Mouse (Mus musculus): Measurements from ENCODE around the gene Chst14.

Gene Chst14

DNA sequence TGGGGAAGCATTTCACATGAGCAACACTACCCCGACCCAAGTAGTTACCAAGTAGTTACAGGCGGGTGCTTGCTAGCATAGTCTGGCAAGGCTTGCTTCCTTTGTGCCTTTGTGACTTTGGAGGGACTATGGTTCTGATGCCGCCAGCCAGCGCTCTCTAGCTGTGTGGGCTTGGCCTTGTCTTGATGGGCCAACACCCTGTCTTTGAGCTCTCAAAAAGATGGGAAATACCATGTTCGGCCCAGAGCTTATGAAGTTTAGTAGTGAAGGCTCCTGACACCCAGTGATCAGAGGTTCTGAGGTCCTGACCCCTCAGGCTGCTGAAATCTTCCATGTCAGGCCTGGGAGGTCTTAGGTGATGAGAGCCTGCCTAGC lies 20.2 kb upstream of the Chst14 start:
- no peak for DNase-seq

DNA sequence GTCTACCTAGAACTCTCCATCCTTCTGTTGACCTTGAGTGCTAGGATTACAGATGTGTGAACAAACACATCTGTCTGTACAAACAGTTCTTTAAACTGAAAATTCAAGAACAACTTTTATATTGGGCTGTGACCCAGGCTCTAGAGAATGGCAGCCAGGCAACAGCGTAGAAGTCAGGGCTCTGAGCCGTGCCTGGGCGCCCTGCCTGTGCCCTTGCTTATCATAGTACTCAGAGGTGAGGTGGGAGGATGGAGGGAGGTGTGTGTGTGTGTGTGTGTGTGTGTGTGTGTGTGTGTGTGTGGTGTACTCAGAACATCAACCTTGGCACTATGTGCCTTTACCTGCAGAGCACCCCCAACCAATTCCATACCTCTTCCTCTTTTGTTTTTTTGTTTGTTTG lies 18.5 kb upstream of the Chst14 start:
- DNase-seq = no peak

DNA sequence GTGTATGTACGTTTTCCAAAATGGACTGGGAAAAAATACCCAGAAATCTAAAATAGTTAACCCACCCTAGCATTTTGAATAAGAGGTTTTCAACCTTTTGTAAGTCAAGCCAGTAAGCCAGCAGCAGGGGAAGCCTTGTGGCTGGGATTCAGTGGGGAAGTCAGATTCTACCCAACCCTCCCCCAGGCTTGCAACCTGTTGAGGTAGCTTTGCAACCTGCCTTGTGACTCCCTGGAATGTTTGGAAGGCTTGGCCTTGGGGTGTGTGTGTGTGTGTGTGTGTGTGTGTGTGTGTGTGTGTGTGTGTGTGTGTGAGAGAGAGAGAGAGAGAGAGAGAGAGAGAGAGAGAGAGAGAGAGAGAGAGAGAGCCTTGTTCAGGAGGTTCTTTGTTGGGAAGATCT lies 17.1 kb upstream of the Chst14 start:
- DNase-seq = no peak

DNA sequence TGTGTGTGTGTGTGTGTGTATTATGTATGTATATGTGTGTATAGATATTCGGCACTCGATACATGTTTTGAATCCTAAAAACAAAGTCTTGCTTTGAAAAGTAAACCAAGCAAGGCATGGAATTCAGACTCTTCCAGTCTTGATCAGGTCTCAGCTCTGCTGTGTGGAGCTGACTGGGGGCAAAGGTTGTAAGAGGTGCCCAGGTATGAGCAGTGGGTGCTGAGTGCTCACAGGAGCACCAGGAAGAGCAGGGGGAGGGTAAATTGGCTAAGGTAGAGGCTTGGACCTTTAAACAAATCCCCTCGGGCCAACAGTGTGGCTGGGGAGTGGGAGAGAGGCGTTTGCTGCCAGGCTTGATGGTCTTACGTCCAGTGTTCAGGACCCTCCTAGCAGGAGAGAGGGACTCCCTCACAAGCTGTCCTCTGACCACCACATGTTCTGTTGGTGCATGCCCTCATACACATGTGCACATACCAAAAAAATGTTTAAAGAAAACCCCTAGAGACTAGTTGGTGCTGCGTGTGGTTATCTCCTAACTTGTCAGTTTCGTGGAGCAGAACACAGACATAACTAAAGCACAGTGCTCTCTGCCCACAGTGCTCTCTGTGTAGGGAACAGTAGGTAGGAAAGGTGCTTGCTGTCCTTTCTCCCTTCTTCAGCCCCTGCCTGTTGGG lies 15.6 kb upstream of the Chst14 start:
- DNase-seq = no peak

DNA sequence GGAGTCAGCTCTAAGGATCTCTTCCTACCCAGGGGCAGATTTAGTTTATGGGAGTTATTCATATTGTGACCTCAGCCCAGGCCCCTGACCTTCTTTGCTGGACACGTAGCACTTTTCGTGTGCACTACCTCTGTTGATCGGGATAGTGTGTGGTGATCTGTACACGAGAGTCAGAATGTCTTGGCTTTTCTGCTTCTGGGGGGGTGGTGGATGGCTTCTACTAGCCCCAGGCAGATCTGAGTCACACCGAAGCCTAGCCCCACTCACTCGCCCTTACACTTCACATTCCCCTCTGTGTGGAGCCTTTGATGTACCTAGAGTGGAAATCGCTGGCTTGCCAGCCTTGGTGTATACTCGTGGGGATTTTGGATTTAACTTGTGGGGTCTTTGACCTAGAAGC lies 13.6 kb upstream of the Chst14 start:
- DNase-seq = no peak

DNA sequence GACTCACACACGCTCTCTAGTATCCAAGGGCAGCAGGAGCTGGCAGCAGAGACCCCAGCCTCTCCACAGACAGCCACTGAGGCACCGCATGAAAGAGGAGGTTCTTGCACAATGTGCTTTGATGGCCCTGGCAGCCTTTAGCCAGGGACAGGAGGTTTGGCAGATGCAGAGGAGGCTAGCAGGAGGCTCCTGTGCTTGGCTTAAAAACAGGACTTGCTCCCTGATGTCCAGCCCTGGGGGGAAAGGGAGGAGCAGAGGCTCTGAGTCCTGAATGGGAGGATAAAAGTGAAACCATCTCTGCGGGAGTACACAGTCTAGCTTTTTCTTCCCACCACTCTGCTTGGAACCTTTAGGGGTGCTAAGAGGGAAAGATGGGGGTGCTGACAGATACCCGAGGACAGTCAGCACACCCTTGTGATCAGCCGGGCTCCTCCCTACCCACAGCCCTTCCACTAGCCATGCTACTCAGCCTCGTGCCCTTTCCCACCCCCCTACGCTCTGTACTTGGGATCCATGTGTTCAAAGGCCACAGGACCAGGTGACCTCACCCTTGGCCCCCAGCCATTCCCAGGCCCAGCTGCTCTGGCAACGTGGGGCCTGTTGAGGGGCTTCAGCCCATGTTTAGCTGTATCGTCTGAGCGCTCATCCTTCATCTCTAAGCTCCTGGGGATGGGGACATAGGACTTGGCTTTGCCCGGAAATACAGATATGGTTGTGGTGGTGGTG lies 12.6 kb upstream of the Chst14 start:
- no peak for DNase-seq

DNA sequence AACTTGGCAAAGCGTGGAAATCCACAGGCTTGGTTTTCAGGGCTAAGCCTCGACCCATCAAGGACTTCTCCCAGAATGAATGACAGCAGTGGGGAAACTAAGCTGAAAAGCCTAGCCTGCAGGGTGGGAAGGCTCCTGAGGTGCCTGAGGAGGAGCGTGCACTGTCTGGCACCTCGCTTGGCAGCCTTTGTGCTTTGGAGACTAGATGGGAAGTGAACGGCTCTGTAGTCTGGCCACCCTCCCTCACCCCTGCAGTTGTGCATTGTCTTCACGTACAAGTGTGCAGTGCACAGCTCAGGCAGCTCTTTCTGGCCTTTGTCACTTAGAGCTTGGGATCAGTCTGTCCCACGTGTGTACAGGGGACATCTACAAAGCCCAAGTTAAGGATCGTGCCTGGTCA lies 11.6 kb upstream of the Chst14 start:
- DNase-seq = no peak

DNA sequence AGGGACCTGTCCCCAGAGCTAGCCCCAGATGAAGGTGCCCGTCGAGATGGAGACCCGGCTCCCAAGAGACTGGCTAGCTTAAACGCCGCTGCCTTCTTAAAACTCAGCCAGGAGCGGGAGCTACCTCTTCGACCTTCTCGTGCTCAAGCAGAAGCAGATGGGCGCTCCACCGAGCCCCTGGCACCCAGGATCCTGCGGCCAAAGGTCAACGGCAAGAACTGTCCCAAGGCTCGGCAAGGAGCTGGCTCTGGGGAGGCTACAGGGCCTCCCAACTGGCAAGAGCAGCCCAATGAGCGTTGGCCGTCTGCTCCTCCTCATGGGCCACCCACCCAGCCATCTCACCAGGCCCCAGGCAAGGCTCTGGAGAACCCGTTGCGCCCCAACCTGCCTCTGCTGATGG lies 9.9 kb upstream of the Chst14 start:
- DNase-seq = peak; percentile 46

DNA sequence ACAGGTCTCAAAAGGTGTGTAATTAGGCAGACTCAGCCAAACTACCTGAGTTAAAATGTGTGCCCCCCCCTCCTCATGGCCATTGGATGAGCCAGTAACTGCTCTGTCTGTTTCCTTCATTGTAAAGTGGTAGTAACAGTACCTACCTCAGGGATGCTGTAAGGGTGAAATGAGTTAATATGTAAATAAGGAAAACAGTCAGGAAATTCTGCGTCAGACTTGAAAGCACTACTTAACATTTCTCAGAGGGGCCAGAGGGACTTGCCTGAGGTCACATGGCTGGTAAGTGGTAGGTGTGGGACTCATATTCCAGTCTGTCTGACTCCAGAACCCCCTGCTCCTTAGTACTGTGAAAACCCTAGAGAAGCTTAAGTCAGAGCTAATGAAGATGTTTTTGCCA lies 7.8 kb upstream of the Chst14 start:
- no peak for DNase-seq

DNA sequence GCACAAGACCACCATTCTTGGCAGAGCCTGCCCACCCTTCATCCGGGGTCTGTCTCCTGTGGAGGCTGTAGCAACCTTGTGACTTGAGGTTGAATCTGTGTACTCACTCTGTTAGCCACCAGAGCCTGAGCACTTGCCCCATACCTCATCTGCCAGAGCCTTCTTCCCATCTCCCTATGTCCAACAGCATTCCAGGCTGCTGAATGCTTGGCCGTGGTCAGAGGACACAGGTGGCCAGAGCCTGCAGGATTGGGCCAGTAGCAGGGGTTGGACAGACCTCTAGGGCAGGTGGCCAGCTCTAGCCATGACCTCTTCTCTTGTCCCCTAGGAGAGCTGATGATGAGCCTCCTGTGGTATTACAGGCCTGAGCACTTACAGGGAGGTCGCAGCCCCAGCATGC lies 5.9 kb upstream of the Chst14 start:
- DNase-seq = no peak

DNA sequence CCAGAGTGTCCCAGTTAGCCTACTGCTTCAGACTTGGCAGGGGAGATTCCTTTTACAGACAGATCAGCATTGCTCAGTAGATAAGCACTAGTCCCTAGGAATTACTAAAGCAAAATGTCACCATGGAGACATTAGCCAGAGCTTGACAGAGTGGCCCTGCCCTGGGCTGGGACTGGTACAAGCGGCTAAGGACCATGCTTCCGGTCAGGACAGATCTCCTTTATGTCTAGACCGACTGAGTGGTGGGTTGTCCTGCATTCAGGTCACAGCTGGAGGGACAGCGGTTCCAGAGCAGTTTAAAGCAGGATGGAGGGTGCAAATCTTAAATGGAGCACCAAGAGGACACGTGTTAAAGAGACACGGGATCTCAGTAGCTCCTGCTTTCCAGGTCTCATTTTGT lies 344 bp upstream of the Chst14 start:
- no peak for DNase-seq

DNA sequence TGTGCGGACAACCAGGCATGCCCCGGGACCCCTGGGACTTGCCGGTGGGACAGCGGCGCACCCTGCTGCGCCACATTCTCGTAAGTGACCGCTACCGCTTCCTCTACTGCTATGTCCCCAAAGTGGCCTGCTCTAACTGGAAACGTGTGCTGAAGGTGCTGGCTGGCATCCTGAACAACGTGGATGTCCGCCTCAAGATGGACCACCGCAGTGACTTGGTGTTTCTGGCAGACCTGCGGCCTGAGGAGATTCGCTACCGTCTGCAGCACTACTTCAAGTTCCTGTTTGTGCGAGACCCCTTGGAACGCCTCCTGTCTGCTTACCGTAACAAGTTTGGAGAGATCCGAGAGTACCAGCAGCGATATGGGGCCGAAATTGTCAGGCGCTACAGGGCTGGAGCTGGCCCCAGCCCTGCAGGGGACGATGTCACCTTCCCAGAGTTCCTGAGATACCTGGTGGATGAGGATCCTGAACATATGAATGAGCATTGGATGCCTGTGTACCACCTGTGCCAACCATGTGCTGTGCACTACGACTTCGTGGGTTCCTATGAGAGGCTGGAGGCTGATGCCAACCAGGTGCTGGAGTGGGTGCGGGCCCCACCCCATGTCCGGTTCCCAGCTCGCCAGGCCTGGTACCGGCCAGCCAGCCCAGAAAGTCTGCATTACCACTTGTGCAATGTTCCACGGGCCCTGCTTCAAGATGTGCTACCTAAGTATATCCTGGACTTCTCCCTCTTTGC lies 873 bp downstream of the Chst14 start:
- DNase-seq = no peak

DNA sequence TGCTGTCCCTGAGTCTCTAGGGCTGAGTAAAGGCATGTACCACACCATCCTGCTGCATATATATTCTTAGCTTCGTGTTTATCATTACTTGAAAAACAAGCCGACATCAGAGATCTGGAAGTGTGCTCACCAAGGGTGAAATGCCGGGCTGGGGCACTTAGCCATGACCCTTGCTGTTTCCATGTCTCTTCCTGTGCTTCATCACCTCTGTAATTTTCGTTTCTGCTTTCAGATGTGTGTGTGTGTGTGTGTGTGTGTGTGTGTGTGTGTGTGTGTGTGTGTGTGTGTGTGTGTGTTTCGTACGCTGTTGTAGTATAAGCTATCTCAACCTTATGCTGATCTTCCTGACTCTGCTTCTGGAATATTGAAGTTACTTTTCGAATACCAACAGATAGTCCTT lies 15.0 kb downstream of the Chst14 start:
- no peak for DNase-seq

DNA sequence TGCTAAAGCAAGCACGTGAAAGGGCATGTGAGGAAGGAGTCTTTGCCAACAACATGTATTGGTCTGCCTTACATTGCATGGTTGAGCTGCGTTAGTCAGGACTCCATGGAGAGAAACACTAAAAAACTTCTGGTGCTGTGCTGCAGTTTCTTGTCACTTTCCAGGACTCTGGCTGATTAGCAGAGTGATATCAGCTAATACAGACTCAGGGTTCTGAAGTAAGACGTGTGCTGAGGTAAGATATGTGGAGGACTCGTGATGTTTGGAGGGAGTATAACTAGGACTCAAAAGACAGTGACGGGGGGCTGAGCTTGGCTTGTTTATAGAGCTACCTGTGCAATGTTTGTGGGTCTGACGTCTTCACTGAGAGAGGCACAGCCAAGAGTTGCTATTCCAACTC lies 16.9 kb downstream of the Chst14 start:
- no peak for DNase-seq

DNA sequence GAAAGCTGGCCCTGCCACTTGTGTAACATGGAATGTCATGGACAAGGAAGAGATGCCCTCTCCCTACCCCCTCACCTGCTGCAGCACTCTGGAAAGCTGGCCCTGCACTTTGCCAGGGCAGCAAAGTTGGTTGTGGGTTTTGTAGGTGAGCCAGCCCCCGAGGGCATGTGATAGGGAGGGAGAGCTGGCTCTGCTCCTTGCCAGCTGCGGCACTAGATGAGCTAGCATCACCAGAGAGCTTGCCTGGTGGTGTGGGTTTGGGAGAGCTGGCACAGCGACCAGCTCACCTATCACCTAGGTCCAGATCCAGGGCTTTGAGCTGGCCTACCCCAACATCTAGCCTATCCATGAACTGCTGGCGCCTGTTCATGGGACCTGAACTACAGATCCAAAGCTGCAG lies 22.5 kb downstream of the Chst14 start:
- no peak for DNase-seq

DNA sequence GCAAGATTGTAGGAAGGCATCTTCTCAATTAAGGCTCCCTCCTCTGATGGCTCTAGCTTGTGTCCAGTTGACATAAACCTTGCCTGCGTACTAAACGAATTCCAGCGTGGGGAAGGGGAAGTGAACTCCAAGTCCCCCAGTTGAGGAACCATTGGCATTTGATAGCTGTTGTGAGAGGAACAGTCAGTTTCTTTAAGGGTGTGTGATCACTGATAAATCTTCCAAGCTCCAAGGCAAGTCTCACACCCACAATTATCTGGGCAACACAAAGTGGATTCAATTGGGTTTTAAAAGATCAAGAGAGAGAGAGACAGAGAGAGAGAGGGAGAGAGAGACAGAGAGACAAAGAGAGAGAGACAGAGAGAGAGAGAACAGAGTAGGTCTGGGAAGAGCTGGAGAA lies 23.4 kb downstream of the Chst14 start:
- DNase-seq = no peak

DNA sequence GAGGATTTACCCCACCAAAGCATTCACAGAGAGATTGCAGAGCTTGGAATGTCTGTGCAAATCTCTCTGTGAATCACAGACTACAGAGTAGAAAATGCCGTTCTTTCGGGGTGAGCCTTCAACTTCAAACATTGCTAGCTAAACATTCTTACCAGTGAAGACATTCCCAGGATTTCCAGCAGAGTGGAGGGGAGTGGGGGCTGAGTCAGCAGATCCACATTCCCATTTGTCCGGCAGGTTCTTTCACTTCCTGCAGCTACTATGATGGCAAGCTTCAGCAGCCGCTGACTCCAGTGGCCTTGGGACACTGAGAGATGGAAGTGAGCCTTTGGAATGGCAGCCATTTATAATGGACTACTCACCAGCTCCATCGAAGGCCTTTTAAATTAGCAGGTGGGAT lies 30.2 kb downstream of the Chst14 start:
- no peak for DNase-seq

DNA sequence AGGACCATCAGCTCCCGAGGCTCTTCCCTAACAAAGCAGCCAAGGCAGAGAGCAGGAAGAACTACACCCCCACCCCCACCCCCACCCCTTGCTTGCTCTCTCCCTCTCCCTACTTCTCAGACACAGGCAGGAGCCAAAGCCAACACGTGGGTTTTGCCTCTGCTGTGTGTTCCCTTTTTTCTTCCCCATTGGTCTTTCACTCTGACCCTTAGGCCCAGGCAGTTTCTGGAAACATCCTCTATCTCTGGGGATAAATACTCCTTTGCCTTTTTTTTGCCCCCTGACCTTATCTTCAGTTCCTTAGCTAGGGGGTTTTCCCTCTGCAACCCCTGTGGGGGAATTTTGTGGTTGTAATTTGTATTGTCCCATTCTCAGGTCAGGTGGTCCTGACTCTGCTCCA lies 33.3 kb downstream of the Chst14 start:
- DNase-seq = no peak

DNA sequence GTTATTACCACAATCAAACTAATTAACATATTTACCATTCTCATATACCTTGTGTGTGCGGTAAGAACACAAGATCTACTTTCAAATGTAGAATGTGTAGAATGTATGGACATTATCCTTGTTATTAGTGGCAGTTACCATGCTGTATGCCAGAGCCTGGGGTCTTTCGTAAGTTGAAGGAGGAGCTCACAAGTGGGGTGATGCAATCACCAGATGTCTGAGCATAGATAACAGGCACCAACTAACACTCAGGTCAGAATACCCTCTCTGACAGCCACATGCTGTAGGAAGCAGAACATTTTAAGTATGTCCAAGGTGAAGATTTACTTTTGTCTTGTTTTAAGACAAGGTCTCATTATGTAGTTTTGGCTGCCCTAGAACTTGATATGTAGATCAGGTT lies 34.1 kb downstream of the Chst14 start:
- no peak for DNase-seq

DNA sequence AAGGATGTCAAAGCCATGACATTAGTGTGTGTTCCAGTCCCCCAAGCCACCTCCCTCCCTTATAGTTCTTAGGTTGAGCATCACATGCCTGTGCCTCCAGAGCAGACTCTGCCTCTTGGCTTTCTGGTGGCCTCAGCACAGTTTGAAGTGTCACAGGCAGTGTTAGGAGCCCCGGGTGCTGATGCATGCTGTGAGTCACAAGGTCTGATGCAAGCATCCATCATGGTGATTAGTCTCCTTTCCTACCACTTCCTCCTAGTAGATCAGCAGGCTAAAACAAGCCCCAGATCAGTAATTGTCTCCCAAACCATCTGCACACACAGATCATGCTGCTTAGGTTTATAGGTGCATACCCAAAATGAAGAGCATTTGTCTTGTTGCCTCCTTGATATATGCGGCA lies 35.2 kb downstream of the Chst14 start:
- DNase-seq = no peak

DNA sequence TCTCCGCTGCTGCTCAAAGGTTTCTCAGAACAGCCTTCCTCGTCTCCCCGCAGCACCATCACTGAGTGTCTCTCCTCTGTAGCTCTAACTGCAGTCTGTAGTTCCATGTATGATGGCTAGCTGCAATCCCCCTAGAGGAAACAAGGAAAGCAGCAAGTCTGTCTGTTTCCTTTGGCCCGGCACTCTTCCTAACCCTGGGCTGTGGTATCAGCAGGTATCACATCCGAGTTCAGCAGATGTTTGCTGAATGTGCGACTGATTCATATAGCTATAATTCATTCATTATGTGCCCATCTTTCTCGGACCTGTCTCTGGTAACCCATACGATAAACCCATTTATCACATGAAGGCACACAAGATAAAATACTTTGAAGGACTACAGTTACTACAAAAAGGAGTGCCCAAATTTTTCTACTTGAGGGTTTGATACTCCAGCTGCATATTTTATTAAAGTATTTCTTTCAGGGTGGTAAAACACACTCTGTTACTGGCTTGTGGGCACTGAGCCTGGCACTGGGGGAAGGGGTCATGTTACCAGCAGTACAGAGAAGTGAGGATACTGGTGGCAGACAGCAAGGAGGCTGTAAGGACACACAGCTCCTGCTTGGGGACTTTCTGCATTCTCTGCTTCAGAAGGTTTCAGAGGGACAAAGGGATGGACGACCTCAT lies 36.8 kb downstream of the Chst14 start:
- DNase-seq = no peak

DNA sequence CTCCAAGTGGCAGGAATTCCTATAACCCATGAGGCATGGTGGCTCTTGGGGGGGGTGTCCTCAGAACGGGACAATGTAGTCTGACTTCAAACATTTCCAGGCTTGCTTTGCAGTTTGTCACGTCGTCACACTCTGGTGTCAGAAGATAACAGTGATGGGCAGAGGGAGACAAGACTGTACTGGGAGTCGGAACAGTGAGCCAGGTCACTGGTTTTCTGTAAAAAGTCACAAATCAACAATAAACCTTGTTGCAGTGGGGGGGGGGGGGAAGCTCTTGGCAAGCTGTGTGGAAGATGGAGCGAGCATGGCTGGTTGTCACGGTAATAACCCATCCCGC lies 37.3 kb downstream of the Chst14 start:
- no peak for DNase-seq

DNA sequence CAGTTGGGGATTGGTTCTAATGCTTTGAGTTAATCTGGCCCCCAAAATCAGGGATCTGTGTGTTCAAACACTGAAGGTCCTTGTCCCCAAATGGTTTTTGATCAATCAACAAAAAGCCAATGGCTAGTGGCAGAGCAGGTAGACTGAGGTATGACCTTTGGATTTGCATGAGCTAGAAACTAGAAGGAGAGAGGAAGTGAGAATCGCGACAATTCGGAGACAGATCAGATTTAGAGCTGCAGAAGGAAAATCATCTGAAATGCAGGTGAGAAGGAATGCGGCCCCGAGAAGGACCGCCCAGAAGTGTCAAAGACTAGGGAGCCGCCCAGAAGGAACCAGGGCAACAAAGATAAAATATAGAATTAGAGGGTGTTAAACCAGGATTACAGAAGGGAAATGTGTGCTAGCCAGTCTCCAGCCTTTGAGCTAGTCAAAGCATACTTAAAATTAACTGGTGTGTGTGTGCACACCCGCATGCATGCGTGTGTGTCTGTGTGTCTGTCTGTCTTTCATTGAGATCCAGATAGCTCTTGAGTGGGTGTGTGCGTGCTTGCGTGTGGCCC lies 43.4 kb downstream of the Chst14 start:
- no peak for DNase-seq

DNA sequence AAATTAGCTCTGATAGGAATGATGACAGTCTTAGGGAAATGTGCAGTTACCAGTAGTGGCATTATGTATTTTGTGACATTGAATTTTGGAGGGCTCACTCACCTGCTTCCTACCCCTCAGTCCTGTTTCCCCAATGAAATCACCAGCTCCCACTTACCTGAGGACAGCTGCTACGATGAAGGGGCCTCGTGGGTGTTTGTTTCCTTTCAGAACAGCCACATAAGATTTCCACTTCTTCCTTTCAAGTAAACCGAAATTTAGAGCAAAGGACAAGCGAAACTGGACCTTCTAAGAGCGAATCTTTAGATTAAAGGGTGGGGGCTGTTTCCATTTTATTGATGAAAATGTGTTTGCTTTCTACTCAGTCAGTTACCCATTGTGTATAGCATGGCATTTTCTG lies 45.8 kb downstream of the Chst14 start:
- no peak for DNase-seq
